Mouse (Mus musculus) retina, embryonic 14.5 days (tissue): Measurements from ENCODE around the gene Usp2.

ENCODE experiments used
- DNase-seq: peaks from one replicate; pipeline ENCODE4 v3.0.0-alpha.2; 2015; ENCODE audit warnings: low spot score

Gene Usp2

GRCm38 (mm10) chr9:44046426-44046825 lies 20.4 kb upstream of the Usp2 start:
- DNase-seq = no peak

- no peak for DNase-seq
Measured at GRCm38 (mm10) chr9:44047071-44047470, 19.8 kb upstream of the Usp2 start.

GRCm38 (mm10) chr9:44047571-44048490 lies 19.0 kb upstream of the Usp2 start:
- DNase-seq = no peak

GRCm38 (mm10) chr9:44048541-44049380 lies 18.1 kb upstream of the Usp2 start:
- DNase-seq = no peak

GRCm38 (mm10) chr9:44049381-44050165 lies 17.2 kb upstream of the Usp2 start:
- DNase-seq = no peak

GRCm38 (mm10) chr9:44052855-44053254 lies 14.0 kb upstream of the Usp2 start:
- no peak for DNase-seq

- no peak for DNase-seq
Measured at GRCm38 (mm10) chr9:44053936-44054335, 12.9 kb upstream of the Usp2 start.

- no peak for DNase-seq
Measured at GRCm38 (mm10) chr9:44058606-44059005, 8.2 kb upstream of the Usp2 start.

GRCm38 (mm10) chr9:44065177-44065576 lies 1.6 kb upstream of the Usp2 start:
- DNase-seq = no peak

GRCm38 (mm10) chr9:44067241-44067959 lies 579 bp downstream of the Usp2 start:
- peak; percentile 34 for DNase-seq

- DNase-seq = no peak
Measured at GRCm38 (mm10) chr9:44067960-44068330, 1.1 kb downstream of the Usp2 start.

- no peak for DNase-seq
Measured at GRCm38 (mm10) chr9:44069252-44069651, 2.4 kb downstream of the Usp2 start.

GRCm38 (mm10) chr9:44070113-44070843 lies 3.5 kb downstream of the Usp2 start:
- no peak for DNase-seq

GRCm38 (mm10) chr9:44070844-44071231 lies 4.0 kb downstream of the Usp2 start:
- no peak for DNase-seq

GRCm38 (mm10) chr9:44071914-44072598 lies 5.2 kb downstream of the Usp2 start:
- DNase-seq = peak; percentile 78

GRCm38 (mm10) chr9:44072599-44072915 lies 5.7 kb downstream of the Usp2 start:
- no peak for DNase-seq

- DNase-seq = no peak
Measured at GRCm38 (mm10) chr9:44073115-44073514, 6.3 kb downstream of the Usp2 start.

GRCm38 (mm10) chr9:44074395-44075275 lies 7.8 kb downstream of the Usp2 start:
- DNase-seq = no peak

- no peak for DNase-seq
Measured at GRCm38 (mm10) chr9:44075276-44075995, 8.6 kb downstream of the Usp2 start.
